Mouse (Mus musculus) olfactory bulb, adult 2 months (tissue): Measurements from ENCODE around the gene Ndufs3. TPM values are rescaled to one million over a fixed set of nuclear protein-coding genes. Genes with fewer than 3 reads are reported as not detected.

Experiments
- H3K27ac ChIP-seq: fragments of 200-500 bp; 2 replicates; pipeline ENCODE4 v1.5.1; 2012; ENCODE audit warnings: low read depth, low read length; ENCODE audit not compliant: insufficient read depth
- H3K4me1 ChIP-seq: fragments of 200-500 bp; 2 replicates; pipeline ENCODE4 v1.6.1; 2012; ENCODE audit warnings: low read length; ENCODE audit not compliant: control insufficient read depth, insufficient read depth
- H3K4me3 ChIP-seq: fragments of 200-500 bp; 2 replicates; pipeline ENCODE4 v1.5.1; 2012; ENCODE audit warnings: mild to moderate bottlenecking, low read depth, low read length, moderate library complexity; ENCODE audit not compliant: insufficient read depth
- CTCF ChIP-seq: fragments of 200-500 bp; IDR thresholded peaks from 2 replicates; pipeline ENCODE4 v1.5.1; 2012; ENCODE audit warnings: low read depth, mild to moderate bottlenecking, low read length, moderate library complexity; ENCODE audit not compliant: insufficient read depth
- POLR2A ChIP-seq: fragments of 200-500 bp; IDR thresholded peaks from 2 replicates; pipeline ENCODE4 v1.6.1; 2012; ENCODE audit warnings: mild to moderate bottlenecking, low read depth, low read length, moderate library complexity; ENCODE audit not compliant: insufficient read depth
- WGBS: fragments of 180-500 bp; shearing (Covaris S2); methylation state at CpG from one replicate; pipeline ENCODE4 v1.1.7; 2018; 5-methylcytosine and 5-hydroxymethylcytosine counted together
- polyA plus RNA-seq: library from polyadenylated mRNA; stranded (reverse); fragments of >200 nt; gene quantifications from 2 replicates; pipeline ENCODE4 v1.2.4, GENCODE M21; 2012; ENCODE audit warnings: low replicate concordance; ENCODE audit not compliant: missing spikeins, insufficient read depth, insufficient read length

The Ndufs3 gene
- polyA plus RNA-seq, 1 experiment, result not detected

DNA sequence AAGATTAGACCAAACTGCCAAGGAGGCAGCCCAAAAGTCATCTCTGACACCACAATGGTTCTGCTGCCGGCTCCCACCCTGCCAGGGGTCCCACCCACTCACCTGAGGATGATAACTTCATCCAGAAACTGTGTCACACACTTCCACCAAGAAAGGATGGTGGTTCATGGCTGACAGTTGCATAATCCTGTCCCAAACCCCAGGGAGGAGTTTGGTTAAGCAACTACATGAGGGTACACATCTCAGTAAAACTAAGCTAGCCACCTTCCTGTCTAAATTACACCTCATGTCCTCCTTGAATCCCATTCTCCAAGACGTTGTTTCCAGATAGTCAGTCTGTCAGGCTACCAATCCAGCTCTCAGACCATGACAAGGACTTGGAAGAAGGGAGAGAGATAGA is 27.6 kb upstream of the Ndufs3 start:
- TF ChIP-seq CTCF (no peak), POLR2A (no peak)
- WGBS, result 70% methylated on average over 2 of the region's 2 CpGs
- Histone ChIP-seq H3K4me3 (no peak overlapping the region), H3K27ac (no peak overlapping the region), H3K4me1 (no peaks in the 10 kb centered on the region)

- WGBS, result 85% methylated on average over 8 of the region's 8 CpGs
- TF ChIP-seq CTCF (no peak), POLR2A (no peak)
- Histone ChIP-seq H3K27ac (no peak overlapping the region), H3K4me3 (no peak overlapping the region), H3K4me1 (no peaks in the 10 kb centered on the region)
Observed at GRCm38 (mm10) chr2:90931829-90932228, 27.2 kb upstream of the Ndufs3 start.

- Histone ChIP-seq H3K4me3 (no peak overlapping the region), H3K4me1 (no peaks in the 10 kb centered on the region), H3K27ac (no peak overlapping the region)
- no peak for TF ChIP-seq POLR2A
- no peak for TF ChIP-seq CTCF
- 90% methylated on average over 13 of the region's 13 CpGs for WGBS
Observed at GRCm38 (mm10) chr2:90928566-90928965, 23.9 kb upstream of the Ndufs3 start.

- H3K27ac ChIP-seq, result no peak overlapping the region
- TF ChIP-seq POLR2A (no peak), CTCF (no peak)
- no peak overlapping the region for H3K4me3 ChIP-seq
- 92% methylated on average over 2 of the region's 2 CpGs for WGBS
- 0 out of 2 replicates have a peak, but pooled peaks cover 3% of the 10 kb centered on the region for H3K4me1 ChIP-seq
Observed at GRCm38 (mm10) chr2:90922636-90923035, 18.0 kb upstream of the Ndufs3 start.

DNA sequence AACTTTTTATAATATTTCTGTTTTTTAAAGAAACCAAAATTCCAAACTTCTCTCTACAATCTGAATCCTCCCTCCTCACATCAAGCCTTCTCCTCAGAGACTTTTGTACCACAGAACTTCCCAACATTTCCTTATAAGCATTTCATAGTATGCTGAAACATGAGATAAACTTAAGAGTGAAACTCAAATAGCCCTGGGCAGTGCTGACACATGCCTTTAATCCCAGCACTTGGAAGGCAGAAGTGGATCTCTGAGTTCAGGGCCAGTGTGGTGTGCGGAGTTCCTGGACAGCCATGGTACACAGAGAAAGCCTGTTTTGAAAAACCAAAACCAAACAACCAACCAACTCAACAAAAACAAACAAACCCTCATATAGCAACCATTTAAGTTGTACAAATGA is 16.6 kb upstream of the Ndufs3 start:
- 92% methylated on average over 1 of the region's 1 CpGs for WGBS
- Histone ChIP-seq H3K4me3 (no peak overlapping the region), H3K4me1 (0 out of 2 replicates have a peak, but pooled peaks cover 3% of the 10 kb centered on the region), H3K27ac (no peak overlapping the region)
- TF ChIP-seq CTCF (no peak), POLR2A (no peak)

DNA sequence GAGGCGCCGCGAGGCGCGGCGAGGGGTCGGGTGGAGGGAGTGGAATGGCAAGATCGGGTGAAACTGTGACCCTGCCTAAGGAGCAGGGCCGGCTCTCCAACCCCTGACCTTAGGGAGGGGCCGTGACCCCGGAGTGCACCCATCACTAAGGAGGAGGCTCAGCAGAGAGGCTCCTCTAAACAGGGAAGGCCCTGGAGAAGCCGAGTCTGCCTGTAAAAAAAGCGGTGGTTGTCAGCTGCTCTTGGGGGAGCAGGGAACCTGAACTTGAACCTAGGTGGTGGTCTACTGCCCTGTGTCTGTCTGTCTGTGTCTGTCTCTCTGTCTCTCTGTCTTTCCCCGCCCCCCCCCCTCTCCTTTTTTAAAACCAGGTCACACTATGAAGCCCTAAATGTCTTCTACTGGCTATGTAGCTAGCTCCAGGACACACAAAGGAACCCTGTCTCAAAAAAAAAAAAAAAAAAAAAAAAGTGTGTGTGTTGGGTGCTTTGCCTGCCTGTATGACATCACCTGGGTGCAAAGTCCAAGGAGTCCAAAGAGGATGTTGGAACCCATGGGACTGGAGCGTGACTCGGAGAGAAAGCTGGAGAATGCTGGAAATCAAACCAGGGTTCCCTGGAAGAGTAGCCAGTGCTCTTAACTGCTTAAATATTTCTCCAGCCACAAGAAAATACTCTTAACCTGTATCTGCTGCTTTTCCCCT is 13.5 kb upstream of the Ndufs3 start:
- Histone ChIP-seq H3K4me1 (peaks cover 8% of the 10 kb centered on the region), H3K4me3 (peak overlapping the region; percentile 62), H3K27ac (peak overlapping the region; percentile 78)
- WGBS, result 8% methylated on average over 16 of the region's 16 CpGs
- TF ChIP-seq CTCF (no peak), POLR2A (no peak)

GRCm38 (mm10) chr2:90917233-90917998 is 12.8 kb upstream of the Ndufs3 start:
- TF ChIP-seq POLR2A (peak; percentile 34; the same call in 1 of the 2 replicates), CTCF (no peak)
- H3K4me3 ChIP-seq, result peak overlapping the region; percentile 62
- peaks cover 8% of the 10 kb centered on the region for H3K4me1 ChIP-seq
- peak overlapping the region; percentile 78 for H3K27ac ChIP-seq
- under 1% methylated on average over 73 of the region's 73 CpGs for WGBS

DNA sequence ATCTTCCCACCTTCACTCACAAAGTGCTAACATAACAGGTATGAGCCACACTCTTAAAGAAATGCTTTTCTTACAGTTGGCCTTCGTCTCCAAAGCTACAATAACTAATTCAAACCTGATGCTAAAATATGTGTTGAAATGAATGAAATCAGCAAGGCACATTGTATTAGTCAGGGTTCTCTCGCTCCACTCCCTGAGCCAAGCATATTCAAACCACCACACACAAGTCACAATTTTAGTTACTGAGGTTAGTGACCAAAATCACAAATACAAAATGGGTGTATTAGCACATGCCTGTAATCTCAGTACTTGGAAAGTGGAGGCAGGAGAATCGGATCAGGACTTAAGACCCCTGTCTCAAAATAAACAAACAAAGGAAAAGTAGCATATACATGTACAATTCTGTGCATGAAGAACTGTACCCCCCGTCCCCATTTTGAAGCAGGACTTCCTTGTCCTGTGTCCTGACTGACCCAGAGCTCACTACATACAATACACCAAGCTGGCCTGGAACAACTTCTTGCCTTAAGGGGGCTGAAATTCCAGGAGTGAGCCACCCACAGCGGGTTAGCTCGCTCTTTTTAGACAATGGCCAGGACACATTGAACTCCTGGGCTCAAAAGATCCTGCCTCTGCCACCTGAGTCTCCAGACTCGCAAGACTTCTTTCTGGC is 12.1 kb upstream of the Ndufs3 start:
- 9% methylated on average over 7 of the region's 7 CpGs for WGBS
- Histone ChIP-seq H3K4me3 (peak overlapping the region; percentile 62), H3K4me1 (peaks cover 8% of the 10 kb centered on the region), H3K27ac (peak overlapping the region; percentile 78)
- no peak for TF ChIP-seq CTCF
- no peak for TF ChIP-seq POLR2A
